Mouse (Mus musculus): ENCODE data around the gene A630089N07Rik.
"Not testable (repeated sequence)": the region's sequence is repeated elsewhere in the genome, so short reads cannot be mapped to it uniquely, and the experiment has no call there.

DNA sequence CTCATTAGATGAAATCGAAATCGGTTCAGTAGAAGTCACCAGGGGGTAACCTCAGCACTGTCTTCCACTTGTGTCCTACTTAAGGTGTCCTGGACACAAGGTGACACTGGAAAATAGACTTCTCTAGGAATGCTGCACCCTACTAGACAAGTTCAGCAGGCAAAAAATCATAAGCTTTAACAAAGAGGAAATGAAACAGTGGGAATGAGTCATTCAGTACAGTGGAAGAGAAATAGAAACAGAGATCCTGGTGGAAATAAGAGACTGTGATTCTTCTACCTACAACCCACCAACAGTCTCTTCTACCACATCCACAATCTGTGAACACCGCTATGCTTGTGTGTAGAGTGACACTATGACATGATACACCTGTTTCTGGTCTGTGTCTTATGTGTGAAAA lies 89.8 kb downstream of the A630089N07Rik start:
- not testable (repeated sequence) for TF ChIP-seq CTCF (IDR thresholded peaks at IDR 0.05; ENCODE audit: control insufficient read depth, insufficient read depth, low read length); POLR2A (IDR thresholded peaks at IDR 0.05; ENCODE audit: borderline replicate concordance, control insufficient read depth, low read depth, low read length)
